Mouse (Mus musculus) megakaryocyte, adult 5-6 weeks (primary cell): ENCODE measurements around the gene Apool. TPM values are rescaled to one million over a fixed set of nuclear protein-coding genes. Genes with fewer than 3 reads are reported as not detected.

ENCODE experiments used
- ATAC-seq: 2 replicates; pipeline ENCODE4 v1.8.0; 2016; ENCODE audit warnings: mild to moderate bottlenecking, inconsistent platforms; ENCODE audit not compliant: poor library complexity, severe bottlenecking
- total RNA-seq, 2 experiments: library from RNA; stranded (forward) in 1 of 2; stranded (reverse) in 1 of 2; fragments of 153-499, 151-499 nt in 1 of 2; fragments of 221-1000, 200-1000 nt in 1 of 2; gene quantifications; 2 replicates each; pipeline versions ENCODE4 v1.2.3 to v1.2.4; 2015 to 2017

Gene Apool
- total RNA-seq (2015) = 22.1 and 29.0 TPM in 2 replicates
- total RNA-seq (2017) = 19.9 and 24.5 TPM in 2 replicates

DNA sequence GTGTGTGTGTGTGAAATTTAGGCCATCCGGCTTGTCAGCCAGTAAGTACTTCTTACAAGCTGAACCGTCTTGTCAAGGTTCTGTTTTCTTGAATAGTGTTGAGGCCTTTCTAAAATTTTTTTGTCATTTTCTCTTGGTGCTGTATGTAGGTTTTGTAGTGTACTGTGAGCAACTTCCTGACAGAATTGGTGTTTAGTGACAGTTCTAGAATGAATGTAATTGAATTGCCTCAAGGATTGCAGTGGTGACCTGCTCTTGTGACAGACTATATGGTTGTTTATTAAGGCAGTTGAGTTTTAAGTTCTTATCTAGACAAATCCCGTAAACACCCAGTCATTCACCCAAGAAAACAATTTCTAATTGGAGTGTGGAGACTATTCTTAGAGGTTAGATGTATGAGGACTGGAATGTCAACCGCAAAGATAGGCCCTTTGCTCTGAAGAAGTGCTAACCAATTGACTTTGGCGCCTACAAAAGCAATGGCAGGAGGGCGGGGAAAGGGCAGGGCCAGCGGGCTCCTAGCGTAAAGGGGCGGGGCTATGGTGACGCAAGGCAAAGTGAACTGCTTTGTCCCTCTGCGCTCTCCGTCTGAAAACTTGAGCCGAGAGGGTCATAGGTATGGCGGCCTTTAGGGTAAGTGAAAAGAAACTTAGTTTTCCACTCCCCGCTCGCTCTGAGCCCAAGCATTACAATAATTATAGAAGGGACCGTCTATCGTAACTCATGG is at the start of gene Apool:
Gene Apool, plus strand, starts transcription at position 531 of the 727 bp plus-strand sequence.
- peak; percentile 100 for ATAC-seq

DNA sequence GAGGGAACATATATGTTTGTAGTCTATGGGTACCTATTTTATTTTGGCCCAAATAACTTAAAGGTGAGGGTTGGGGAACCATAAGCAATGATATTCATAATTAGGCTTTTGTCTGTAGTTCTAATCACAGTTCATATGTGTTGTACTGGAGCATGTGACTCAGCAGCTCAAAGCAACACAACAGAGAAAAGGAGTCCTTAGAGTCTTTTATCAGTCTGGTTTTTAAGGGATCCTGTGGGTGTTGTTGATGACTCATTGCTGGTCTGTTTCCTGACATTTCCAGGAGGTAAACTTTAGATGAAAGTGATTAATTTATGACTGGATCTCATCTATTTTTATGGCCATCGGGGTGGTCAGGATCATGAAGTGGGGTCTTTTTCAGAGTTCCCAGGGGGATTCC is 37.6 kb upstream of the Apool start:
- ATAC-seq = no peak

- peak; percentile 51 for ATAC-seq
Measured at GRCm38 (mm10) chrX:112311531-112311887, 375 bp downstream of the Apool start.

DNA sequence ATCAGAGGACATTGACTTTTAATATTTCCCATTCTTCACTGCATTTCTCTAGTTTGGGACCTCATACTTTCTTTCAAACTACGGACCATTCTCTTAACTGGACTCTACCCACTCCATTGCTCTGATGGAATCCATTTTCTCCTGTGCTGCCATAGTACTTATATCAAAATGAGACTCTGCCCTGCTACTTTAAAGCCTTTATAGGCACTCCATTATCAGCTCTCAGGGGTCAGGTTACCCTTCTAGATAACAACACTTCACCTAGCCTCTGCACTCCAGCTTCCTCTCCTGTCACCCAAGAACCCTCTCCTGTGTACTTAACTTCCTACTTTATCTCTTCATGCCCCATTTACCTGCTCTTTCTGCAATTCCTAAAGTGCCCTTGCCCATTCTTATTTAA is 960 bp downstream of the Apool start:
- no peak for ATAC-seq

- peak; percentile 77 for ATAC-seq
Measured at GRCm38 (mm10) chrX:112320273-112320672, 9.1 kb downstream of the Apool start.

DNA sequence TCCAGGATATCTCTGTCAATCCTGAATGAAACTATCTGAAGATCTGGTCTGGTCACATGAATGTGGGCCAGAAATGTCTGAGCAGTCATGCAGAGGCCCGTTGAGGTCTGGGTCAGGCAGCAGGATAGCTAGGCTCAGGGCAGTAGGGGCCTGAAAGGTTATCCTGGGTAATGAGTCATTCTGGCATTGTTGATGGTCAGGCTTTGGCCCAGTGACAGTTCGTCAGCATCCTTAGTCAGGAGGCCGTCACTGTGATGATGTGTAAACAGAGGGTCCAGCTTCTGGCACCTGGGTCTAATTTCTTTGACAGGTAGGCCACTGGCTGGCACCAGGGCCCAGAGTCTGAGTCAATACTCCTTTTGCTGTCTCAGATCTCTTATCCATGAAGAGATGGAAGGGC is 28.4 kb downstream of the Apool start:
- ATAC-seq = no peak

DNA sequence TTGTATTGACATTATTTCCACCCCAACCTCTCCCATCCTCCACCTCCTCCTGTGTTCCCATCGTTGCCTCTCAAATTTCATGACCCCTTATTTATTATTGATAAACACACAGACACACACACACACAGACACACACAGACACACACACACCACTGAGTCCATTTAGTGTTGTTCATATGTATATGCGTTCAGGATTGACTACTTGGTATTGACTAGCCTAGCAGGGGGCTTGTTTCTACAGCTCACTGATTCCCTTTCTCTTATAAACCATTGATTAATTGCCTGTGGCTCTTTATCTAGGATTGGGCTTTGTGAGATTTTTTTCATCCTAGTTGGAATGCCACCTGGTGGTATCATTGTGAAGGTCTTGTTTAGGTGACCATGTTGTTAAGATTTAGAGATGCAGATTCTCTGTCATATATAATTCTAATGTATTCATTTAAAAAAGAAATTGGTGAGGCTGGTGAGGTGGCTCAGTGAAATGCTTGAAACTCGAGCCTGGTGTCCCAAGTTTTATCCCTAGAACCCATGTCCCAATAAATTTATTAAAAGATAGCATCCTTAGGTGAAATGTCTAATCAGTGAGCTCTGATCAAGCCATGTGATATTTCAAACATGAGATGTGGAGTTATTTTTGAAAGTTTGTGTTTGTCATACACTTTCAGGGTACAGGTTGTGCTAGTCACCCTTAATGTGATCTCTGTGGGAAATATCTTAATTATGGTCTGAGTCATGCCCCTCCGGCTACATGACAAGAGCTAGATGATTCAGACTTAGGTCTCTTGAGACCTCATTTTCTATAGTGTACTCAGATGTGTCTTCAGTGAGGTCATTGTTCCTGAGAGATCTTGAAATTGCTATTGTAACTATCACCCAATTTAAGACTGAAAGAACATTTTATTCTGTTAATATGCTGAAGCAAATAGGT is 36.6 kb downstream of the Apool start:
- ATAC-seq = no peak

DNA sequence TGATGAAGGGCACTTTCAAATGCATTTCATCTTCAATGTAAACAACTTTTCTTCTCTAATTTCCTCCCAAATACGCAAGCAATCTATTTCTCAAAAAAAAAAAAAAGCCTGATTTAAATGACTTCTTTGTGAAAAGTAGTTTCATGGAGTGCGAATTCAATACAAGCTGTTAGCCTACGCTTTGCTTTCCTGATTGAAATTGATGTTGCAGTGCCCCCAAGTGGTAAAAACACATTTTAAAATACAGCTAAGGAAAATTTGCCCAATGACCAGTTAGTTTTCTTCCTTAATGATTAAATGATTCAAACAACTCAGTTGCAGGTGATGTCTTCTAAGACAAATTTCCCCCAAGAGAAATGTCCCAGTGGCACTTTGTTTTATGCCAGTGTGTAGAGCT is 37.3 kb downstream of the Apool start:
- no peak for ATAC-seq

- ATAC-seq = no peak
Measured at GRCm38 (mm10) chrX:112368426-112368825, 57.3 kb downstream of the Apool start.

DNA sequence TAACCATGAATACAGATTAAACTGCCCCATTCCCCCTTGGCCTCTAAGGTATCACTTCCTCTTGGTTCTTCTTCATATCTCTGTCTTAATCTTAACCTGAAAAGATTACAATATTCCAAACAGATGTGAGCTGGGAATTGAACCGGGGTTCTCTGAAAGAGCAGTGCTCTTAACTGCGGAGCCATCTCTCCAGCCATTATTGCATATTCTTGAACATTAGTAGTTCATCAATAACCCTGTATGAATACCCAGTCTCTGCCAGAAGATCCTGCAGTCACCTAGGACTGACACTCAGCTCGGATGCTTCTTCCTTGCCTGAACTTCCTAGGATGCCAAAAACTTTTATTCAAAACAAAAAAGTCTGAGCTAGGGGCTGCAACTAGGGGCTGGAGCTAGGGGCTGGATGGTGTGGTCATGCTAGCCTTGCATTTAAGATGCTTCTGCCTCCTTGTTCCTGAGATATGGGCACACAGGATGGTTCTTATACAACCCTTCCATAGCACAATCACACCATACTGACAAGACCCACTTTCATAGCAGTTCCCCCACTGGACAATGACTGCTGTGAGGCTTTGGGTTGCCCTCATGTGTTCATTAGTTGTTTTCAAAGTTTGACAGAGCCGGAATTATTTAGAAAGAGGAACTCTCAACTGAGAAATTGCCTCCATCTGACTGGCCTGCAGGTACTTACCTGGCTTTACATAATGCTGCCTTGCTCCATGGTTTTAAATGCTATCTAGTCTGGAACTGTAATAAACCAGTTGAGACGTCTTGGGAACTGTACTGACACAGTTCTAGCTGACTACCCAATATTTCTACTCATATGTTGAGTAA is 59.7 kb downstream of the Apool start:
- peak; percentile 100 for ATAC-seq

GRCm38 (mm10) chrX:112406679-112407078 is 95.5 kb downstream of the Apool start, which contains the start of gene Satl1:
Gene Satl1 (minus strand): TSS chrX:112406779.
- no peak for ATAC-seq

GRCm38 (mm10) chrX:112412309-112412708 is 101.2 kb downstream of the Apool start:
- no peak for ATAC-seq

Other genes starting within 250 kb of the Apool start
- not detected in 2 replicates for gene 4933403O08Rik, start 72.3 kb upstream of the Apool start, total RNA-seq (2015)
- not detected in 2 replicates for gene 4933403O08Rik, start 72.3 kb upstream of the Apool start, total RNA-seq (2017)
- not detected in 2 replicates for gene Satl1, start 95.4 kb downstream of the Apool start, total RNA-seq (2015)
- gene Satl1, start 95.4 kb downstream of the Apool start, total RNA-seq (2017) = not detected in 2 replicates
- not detected in 2 replicates for gene 2010106E10Rik, start 183.9 kb downstream of the Apool start, total RNA-seq (2015)
- gene 2010106E10Rik, start 183.9 kb downstream of the Apool start, total RNA-seq (2017) = not detected in 2 replicates